Mouse (Mus musculus) cerebellum, postnatal 14 days (tissue): ENCODE results near the gene Cacna2d2.
A peak's percentile ranks its signal among the peaks of the same experiment; 100 is the strongest.

Source experiments
- DNase-seq, 2 experiments: peaks; one replicate each; pipeline ENCODE4 v3.0.0; 2021; ENCODE audit warnings: mixed read lengths in 2 of 2

Cacna2d2 gene

GRCm38 (mm10) chr9:107502131-107502846, 102.9 kb downstream of the Cacna2d2 start:
- peak; percentile 67 to 78 for DNase-seq

DNA sequence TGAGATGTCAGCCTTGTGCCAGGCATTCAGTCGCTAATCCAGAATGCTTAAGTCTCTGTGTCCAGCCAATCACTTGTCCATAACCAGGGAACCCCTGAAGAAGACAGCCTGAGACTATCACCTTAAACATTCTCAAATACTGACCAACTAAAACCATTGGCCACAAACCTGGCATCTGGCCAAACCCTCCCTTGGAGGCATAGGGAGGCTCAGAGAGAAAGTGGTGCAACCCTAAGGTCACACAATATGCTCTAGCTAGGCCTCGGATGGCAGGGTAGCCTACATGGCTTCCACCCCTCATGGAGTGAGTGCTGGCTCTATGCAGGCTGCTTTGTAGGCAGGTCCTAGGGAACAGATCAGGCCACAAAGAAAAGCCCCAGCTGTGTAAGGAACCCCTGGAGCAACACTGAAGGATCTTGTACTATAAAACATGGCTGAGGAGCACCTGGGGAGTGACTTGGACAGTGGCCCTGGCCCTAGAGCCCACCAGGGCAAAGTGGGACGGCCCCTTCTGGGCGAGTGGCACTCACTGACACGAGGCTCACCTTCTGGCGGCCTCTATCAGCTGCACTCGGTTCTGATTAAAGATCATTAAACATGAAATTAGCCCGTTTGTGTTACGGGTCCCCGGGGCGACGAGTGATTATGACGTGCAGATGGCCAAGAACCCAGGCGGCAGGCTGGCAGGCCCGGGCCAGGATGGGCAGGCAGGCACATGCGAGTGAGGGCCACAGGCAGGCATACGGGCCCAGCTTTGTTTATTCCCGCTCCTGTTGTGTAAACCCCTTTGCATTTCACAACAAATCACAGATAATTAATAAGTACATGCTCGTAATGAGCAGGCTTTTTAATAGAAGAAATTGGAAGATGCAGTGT, 105.5 kb downstream of the Cacna2d2 start:
- peak; percentile 67 to 74 for DNase-seq

- DNase-seq, result peak; percentile 51 to 58
These were observed 108.9 kb downstream of the Cacna2d2 start for GRCm38 (mm10) chr9:107508266-107508665.

DNA sequence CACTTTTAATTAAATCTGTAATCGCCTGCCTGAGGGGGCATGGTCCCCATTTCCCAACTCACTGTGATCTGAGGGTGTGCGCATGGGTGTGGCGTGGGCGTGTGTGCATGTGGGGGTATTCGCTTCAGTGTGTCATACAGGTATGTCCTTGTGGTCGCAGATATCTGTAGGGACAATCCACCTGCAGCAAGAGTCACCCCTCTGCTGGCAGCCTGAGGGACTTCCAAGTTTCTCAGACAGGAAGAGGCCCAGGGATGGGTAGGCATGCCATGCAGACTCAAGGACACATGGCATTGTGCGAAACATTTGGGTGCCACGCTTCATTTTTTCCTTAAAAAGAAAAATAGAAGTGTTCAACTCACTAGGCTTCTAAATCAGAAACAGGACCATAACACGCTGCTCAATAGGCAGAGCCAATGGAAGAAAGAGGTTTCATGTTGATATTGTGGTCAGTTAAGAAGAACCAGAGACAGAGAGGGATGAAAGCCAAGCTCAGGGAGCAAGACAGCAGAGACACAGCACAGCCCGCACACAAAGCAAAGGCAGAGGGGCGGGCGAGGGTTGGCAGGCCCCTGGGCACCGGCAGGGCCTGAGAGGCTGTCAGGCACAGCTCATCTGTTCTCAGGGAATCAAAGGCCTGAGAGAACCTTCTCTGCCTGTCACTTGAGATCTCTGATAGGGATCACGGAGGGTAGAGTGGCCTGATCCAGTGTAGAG, 111.1 kb downstream of the Cacna2d2 start:
- DNase-seq, result peak in 1 of 2 experiments; percentile 48

DNA sequence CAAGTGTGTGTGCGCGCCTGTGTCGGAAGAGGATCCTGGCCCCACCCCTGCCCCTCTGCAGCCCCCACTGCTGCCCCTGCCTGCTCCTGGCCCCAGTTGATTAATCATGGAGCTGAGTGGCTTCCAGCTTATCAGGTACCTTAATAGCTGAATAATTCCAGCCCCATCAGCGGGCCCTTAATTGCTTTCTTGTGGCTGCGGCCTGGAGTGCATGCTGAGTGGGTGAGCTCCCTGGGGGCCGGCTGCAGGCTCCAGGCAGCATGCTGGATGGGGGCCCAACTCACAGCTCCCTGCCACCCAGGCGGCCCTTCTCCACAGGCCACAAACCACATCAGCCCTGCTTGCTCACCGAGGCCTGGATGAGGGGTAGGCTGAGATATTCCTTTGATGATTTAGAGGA, 112.0 kb downstream of the Cacna2d2 start:
- DNase-seq, result no peak

DNA sequence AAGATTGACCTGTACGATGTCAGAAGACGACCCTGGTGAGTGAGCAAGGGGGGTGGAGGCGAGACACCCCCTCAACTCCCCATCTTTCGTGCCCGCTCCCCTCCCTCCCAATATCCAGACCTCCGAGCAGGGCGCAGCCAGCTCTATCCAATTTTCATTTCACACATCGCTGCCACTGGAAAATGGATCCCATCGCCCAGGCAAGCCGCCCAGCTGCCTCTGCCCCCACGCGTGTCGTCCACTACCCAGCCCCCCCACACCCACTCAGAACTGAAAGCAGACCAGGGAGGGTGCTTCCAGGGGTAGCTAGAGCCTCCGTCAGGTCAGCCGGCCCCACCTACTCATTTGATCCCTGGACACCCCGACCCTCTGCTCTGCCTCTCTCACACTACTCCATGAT, 112.9 kb downstream of the Cacna2d2 start:
- no peak for DNase-seq

- DNase-seq, result peak; percentile 97 to 99
These were observed 115.0 kb downstream of the Cacna2d2 start for GRCm38 (mm10) chr9:107514303-107514955.

- no peak for DNase-seq
These were observed 120.9 kb downstream of the Cacna2d2 start for GRCm38 (mm10) chr9:107520331-107520730.

- DNase-seq, result no peak
These were observed 121.8 kb downstream of the Cacna2d2 start for GRCm38 (mm10) chr9:107521190-107521589.

DNA sequence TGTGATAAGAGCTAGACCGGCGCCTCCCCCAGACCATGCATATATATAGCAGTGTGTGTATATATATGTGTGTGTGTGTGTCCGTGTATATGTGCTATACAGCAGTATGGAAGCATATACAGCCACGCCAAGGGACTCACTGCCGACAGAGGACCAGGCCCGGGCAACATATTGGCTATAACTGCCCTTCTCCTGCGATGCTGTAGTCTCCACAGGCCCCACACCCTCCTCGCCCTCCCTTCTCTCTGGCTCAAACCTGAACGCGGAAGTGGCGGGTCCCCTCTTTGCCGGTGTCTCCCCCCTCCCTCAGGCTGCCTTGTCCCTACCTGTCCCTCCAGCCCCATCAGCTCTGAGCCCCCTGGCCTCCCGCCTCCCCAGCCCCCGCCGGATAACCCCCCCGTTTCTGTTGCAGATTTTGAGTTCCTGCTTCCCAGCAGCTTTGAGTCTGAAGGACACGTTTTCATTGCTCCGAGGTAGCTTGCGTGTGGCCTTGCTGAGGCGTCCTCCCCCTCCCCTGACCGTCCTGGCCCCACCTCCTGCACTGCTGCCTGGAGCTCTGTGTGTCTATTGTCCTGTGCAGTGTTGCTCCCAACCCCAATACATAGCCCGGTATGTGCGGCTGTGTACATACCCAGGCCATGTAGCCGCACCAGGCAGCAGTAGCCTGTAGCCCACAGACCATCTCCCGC, 122.4 kb downstream of the Cacna2d2 start:
- no peak for DNase-seq

DNA sequence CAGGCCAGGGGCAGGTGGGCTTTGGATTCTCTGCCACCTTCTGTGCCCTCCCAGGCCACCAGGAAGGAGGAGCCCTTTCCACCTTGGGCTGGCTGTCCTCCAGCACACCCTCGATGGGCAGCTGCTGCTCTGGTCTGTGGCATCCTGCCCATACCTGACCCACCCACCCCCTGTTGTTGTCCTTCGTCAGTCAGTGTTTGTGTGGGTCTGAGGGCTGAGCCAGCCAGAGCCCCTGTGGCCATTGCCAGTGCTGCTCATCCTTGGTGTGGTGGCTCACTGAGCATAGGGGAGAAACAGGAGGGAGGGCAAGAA, 122.9 kb downstream of the Cacna2d2 start:
- no peak for DNase-seq

DNA sequence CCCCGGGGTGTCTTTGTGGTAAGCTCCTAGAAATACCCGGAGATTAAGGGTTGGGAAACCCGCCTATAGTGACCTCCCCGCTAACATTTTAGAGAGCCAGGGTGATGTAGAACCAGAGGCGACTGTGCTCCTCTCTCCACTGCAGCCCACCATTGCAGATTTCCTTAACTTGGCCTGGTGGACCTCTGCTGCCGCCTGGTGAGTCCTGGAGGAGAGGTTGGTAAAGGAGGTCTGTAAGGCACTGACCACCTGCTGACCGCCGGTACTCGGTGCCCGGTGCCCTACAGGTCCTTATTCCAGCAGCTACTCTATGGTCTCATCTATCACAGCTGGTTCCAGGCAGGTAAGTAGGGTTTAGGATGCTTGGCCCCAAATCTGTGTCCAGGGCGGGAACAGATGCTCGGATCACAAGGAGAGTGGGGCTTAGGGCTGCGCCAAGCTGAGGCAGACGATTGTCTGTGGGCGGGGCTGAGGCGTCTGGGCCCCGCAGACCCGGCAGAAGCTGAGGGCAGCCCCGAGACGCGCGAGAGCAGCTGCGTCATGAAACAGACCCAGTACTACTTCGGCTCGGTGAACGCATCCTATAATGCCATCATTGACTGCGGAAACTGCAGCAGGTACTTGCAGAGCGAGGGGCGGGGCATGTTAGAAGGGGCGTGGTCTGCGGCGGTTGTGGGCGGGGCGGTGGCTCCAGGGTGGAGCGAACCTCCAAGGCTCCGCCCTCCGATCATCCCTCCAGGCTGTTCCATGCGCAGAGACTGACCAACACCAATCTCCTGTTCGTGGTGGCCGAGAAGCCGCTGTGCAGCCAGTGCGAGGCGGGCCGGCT, 127.0 kb downstream of the Cacna2d2 start:
- DNase-seq, result peak in 1 of 2 experiments; percentile 80

DNA sequence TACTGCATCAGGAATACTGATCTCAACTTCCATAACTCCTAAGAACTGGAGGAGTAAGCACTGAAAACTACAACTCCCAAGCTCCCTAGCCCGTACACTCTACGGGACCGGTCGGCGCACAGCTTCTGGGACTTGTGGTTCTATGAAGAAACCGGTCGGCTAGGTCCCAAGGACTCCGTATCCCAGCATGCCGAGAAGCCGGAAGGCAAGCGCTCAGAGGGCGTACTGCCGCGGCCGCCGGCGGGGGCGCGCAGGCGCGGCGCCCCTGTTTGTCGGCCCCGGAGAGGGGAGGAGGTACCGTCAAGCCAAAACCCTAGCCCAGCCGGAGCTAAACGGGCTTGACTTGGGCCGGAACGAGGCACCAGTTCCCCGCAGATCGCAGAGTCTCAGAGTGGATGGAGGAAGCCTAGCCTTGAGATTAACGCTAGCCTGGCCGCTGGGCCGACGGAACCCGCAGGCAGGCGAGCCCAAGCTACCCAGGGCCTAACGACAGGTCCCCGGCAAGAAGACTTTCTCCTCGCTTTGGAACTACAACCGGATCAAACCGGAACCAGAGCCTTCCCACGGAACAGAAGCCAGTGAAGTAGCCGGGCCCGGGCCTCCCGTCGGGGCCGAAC, 134.5 kb downstream of the Cacna2d2 start, which contains the start of gene Tmem115:
Tmem115 (plus strand) TSS at position 155 of the 617 bp plus-strand sequence.
- DNase-seq, result peak; percentile 91 to 94

GRCm38 (mm10) chr9:107534408-107535202, 135.2 kb downstream of the Cacna2d2 start:
- DNase-seq, result peak; percentile 74 to 81

GRCm38 (mm10) chr9:107538231-107538630, 138.8 kb downstream of the Cacna2d2 start:
- peak; percentile 83 to 85 for DNase-seq

DNA sequence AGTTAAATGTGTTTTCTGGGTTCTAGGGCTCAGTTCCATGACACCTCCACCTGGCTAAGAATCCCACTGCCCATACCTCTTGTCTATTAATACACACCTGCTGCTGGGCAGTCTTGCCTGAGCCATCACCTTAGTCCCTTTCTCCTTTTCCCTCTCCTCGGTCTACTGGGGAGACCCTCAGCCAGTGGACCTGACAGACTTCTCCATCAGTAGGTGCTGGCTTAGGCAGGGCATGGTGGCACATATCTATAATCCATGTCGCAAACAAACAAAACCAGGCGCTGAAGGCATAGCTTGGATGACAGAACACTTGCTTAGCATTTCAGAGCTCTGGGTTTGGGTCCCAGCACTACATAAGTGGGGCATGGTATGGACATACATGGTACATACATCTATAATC, 139.3 kb downstream of the Cacna2d2 start:
- no peak for DNase-seq

GRCm38 (mm10) chr9:107539940-107540339, 140.5 kb downstream of the Cacna2d2 start:
- no peak for DNase-seq

GRCm38 (mm10) chr9:107540420-107540819, 141.0 kb downstream of the Cacna2d2 start:
- DNase-seq, result no peak

DNA sequence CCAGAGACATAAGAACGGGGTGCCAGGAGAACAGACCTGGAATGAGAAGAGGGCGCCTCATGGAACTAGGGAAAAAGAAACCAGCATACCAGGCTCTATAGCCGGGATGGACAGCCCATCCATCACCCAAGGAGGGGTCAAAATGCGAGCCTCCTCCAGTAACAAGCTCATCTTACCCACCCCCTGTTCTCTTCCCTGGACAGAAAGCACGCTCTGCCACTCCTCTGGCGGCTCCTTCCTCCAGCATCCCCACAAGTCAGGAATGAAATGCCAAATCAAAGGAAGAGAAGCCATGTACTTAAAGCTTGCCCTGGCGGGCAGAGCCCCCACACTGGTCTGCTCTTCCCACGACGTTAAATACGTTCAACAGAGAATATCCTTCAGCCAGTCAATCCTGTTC, 141.6 kb downstream of the Cacna2d2 start:
- no peak for DNase-seq
